Mouse (Mus musculus) G1E (cell line): Measurements from ENCODE around the gene Coro6.

Experiments used
- CTCF ChIP-seq: IDR thresholded peaks from 2 replicates; pipeline ENCODE4 v1.5.1; 2012; ENCODE audit warnings: low read depth, low read length, inconsistent platforms, mixed read lengths
- GATA1 ChIP-seq: IDR thresholded peaks from 2 replicates; pipeline ENCODE4 v1.6.1; 2012; ENCODE audit warnings: borderline replicate concordance, low read length, inconsistent platforms, mixed read lengths
- GATA2 ChIP-seq: IDR thresholded peaks from 2 replicates; pipeline ENCODE4 v1.6.1; 2012; ENCODE audit warnings: low read depth, low read length, inconsistent platforms, borderline replicate concordance
- POLR2AphosphoS5 ChIP-seq: IDR thresholded peaks from 2 replicates; pipeline ENCODE4 v1.6.1; 2012; ENCODE audit warnings: low read depth, low read length, inconsistent platforms; ENCODE audit not compliant: insufficient replicate concordance
- TAL1 ChIP-seq: conservative IDR thresholded peaks from 2 replicates; pipeline ENCODE4 v1.6.1; 2012; ENCODE audit warnings: low read depth, low read length, inconsistent platforms, mixed read lengths

GRCm38 (mm10) chr11:77504377-77504776 is 42.2 kb downstream of the Coro6 start:
- no peak for TF ChIP-seq CTCF
- no peak for TF ChIP-seq GATA1
- TF ChIP-seq GATA2, result no peak
- TF ChIP-seq TAL1, result no peak
- no peak for TF ChIP-seq POLR2AphosphoS5
